Mouse (Mus musculus): Measurements from ENCODE around the gene Narf. TPM values are rescaled to one million over a fixed set of nuclear protein-coding genes. Genes with fewer than 3 reads are reported as not detected.

The Narf gene
- 69.3 and 73.5 TPM in 2 replicates for polyA plus RNA-seq (2015; fragmentation: Nextera tagmentation; extraction: Ambion mirVana)

GRCm38 (mm10) chr11:121236564-121237344 is at the start of gene Narf:
Narf (plus strand) TSS chr11:121237253.
- Histone ChIP-seq H3K4me2 (replicated peaks) (peak within 1 kb of the TSS; percentile 65), H3K27ac (peak within 1 kb of the TSS; percentile 98), H3K9ac (peak within 1 kb of the TSS; percentile 85), H3K9me3 (no peaks in the 10 kb centered on the region), H3K36me3 (peaks cover 27% of the 10 kb centered on the region), H3K4me3 (peak within 1 kb of the TSS; percentile 78), H3K27me3 (no peaks in the 10 kb centered on the region), H3K4me1 (peaks cover 20% of the 10 kb centered on the region)
- under 1% methylated on average over 50 of the region's 50 CpGs for WGBS
- peak; percentile 100 for ATAC-seq (ENCODE audit: low FRiP score, low read depth)

DNA sequence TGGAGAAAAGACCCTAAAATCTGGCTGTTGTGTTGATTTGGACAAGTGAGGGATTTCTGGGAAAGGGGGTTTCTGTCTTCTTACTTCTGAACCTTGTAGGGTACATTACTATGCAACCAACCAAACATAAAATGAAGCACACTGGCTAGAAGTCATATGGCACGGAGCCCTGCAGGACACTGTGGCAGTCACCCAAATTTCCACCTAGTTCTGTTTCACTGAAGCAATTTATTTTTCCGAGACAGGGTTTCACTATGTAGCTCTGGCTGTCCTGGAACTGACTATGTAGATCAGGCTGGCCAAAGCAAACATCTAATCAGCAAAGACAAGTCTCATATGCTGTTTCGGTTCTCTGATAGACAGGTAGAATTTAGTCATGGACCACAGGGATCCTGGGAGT is 47.4 kb upstream of the Narf start:
- H3K27ac ChIP-seq, result no peak overlapping the region
- WGBS, result 82% methylated on average over 3 of the region's 3 CpGs
- ATAC-seq (ENCODE audit: low FRiP score, low read depth), result no peak
- H3K9me3 ChIP-seq, result no peaks in the 10 kb centered on the region
- H3K36me3 ChIP-seq, result peaks cover 28% of the 10 kb centered on the region
- H3K4me2 ChIP-seq (replicated peaks), result no peak overlapping the region
- H3K4me3 ChIP-seq, result no peak overlapping the region
- no peaks in the 10 kb centered on the region for H3K4me1 ChIP-seq
- no peaks in the 10 kb centered on the region for H3K27me3 ChIP-seq
- no peak overlapping the region for H3K9ac ChIP-seq

DNA sequence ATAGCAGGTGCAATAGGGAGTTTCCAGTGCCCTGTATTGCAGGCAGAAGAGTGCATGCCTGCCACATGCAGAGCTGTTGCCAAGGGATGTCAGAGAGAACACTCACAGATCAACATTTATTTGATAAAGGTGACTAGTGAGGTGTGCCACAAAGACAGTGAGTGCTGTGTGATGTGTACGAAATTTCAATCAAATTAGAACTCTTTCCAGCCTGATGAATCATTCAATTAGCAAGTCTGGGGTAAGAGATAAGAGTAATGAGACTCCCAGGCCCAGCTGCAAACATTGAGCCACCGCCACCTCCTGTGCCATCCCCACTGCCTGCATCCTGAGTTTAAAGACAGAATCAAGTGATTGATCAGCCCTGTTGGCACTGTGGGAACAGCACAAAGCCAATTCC is 44.3 kb upstream of the Narf start:
- no peak overlapping the region for H3K9ac ChIP-seq
- 75% methylated on average over 2 of the region's 2 CpGs for WGBS
- H3K27ac ChIP-seq, result no peak overlapping the region
- no peaks in the 10 kb centered on the region for H3K4me1 ChIP-seq
- no peak overlapping the region for H3K4me3 ChIP-seq
- no peaks in the 10 kb centered on the region for H3K9me3 ChIP-seq
- H3K27me3 ChIP-seq, result no peaks in the 10 kb centered on the region
- H3K4me2 ChIP-seq (replicated peaks), result no peak overlapping the region
- no peak for ATAC-seq (ENCODE audit: low FRiP score, low read depth)
- H3K36me3 ChIP-seq, result peaks cover 24% of the 10 kb centered on the region

GRCm38 (mm10) chr11:121193415-121193814 is 43.6 kb upstream of the Narf start:
- Histone ChIP-seq H3K36me3 (peaks cover 24% of the 10 kb centered on the region), H3K4me2 (replicated peaks) (no peak overlapping the region), H3K9me3 (no peaks in the 10 kb centered on the region), H3K4me3 (no peak overlapping the region), H3K27me3 (no peaks in the 10 kb centered on the region), H3K27ac (no peak overlapping the region), H3K9ac (no peak overlapping the region), H3K4me1 (no peaks in the 10 kb centered on the region)
- 80% methylated on average over 3 of the region's 3 CpGs for WGBS
- ATAC-seq (ENCODE audit: low FRiP score, low read depth), result no peak

DNA sequence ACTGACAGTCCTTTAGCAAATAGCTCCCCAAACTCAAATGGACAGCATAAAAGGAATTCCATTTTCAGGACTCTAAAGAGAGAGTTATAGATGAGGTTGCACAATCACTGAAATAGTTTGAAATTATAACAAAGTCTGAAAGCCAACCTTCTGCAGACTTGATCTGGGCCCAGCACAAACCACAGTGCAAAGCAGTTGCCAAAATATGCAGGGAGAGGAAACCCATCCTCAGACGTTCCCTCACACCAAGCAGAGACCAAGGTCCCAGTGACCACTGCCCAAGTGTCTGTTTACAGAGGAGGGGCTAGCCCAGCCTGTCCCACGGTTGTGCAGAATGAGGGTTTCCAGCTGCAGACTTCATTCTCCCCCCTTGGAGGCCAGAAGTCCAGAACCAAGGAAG is 38.4 kb upstream of the Narf start:
- Histone ChIP-seq H3K27me3 (no peaks in the 10 kb centered on the region), H3K9ac (no peak overlapping the region), H3K27ac (no peak overlapping the region), H3K4me2 (replicated peaks) (no peak overlapping the region), H3K9me3 (no peaks in the 10 kb centered on the region), H3K36me3 (peaks cover 15% of the 10 kb centered on the region; the same call in 1 of the 2 replicates), H3K4me3 (no peak overlapping the region), H3K4me1 (0 out of 2 replicates have a peak, but pooled peaks cover 1% of the 10 kb centered on the region)
- 44% methylated on average over 2 of the region's 2 CpGs for WGBS
- ATAC-seq (ENCODE audit: low FRiP score, low read depth), result no peak

DNA sequence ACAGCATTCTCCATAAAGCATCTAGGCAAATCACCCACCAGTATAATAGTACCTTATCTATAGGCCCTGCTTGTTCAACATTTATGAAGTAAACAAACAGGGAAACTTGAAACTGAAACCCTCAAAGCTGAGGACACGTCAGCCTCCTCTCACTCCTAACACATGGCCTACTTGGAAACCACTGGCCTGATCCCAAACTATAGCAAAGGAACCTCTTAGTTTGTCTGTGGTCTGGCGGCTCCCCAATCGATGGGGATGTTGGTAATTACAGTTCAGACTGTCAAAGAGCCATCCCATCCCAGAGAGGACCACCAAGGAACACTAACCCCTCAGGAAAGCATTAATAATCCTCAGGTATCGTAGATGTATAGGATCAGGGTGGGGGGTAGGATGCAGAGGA is 37.2 kb upstream of the Narf start:
- Histone ChIP-seq H3K27me3 (no peaks in the 10 kb centered on the region), H3K9me3 (no peaks in the 10 kb centered on the region), H3K36me3 (peaks cover 15% of the 10 kb centered on the region; the same call in 1 of the 2 replicates), H3K4me3 (no peak overlapping the region), H3K4me2 (replicated peaks) (no peak overlapping the region), H3K9ac (no peak overlapping the region), H3K27ac (no peak overlapping the region), H3K4me1 (peaks cover 5% of the 10 kb centered on the region; the same call in 1 of the 2 replicates)
- 79% methylated on average over 4 of the region's 4 CpGs for WGBS
- no peak for ATAC-seq (ENCODE audit: low FRiP score, low read depth)

- ATAC-seq (ENCODE audit: low FRiP score, low read depth), result no peak
- 89% methylated on average over 6 of the region's 6 CpGs for WGBS
- Histone ChIP-seq H3K27ac (no peak overlapping the region), H3K4me1 (peaks cover 11% of the 10 kb centered on the region), H3K9me3 (no peaks in the 10 kb centered on the region), H3K4me3 (no peak overlapping the region), H3K9ac (no peak overlapping the region), H3K4me2 (replicated peaks) (no peak overlapping the region), H3K36me3 (peaks cover 11% of the 10 kb centered on the region; the same call in 1 of the 2 replicates), H3K27me3 (no peaks in the 10 kb centered on the region)
Observed at GRCm38 (mm10) chr11:121200781-121201180, 36.3 kb upstream of the Narf start.

GRCm38 (mm10) chr11:121201436-121202198 is 35.4 kb upstream of the Narf start:
- 55% methylated on average over 11 of the region's 11 CpGs for WGBS
- no peak overlapping the region for H3K27ac ChIP-seq

DNA sequence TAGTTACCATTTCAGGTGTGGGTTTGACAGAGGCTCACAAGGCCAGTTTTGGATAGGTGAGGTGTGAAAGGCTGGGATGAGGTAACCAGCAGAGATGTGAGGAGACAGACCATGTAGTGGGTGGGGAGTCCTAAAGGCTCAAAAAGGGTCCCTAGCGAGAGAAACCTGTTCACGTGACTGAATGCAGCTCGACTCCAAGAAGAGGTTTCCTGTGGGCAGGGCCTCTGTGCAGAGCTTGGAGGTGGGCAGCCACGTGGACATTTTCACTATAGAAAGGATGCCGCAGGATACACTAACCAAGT is 33.2 kb upstream of the Narf start:
- no peak overlapping the region for H3K27ac ChIP-seq
- no peaks in the 10 kb centered on the region for H3K9me3 ChIP-seq
- peaks cover 18% of the 10 kb centered on the region for H3K36me3 ChIP-seq
- no peak overlapping the region for H3K9ac ChIP-seq
- ATAC-seq (ENCODE audit: low FRiP score, low read depth), result no peak
- H3K4me1 ChIP-seq, result peaks cover 11% of the 10 kb centered on the region
- H3K4me2 ChIP-seq (replicated peaks), result peak overlapping the region; percentile 80
- H3K4me3 ChIP-seq, result peak overlapping the region; percentile 73
- WGBS, result under 1% methylated on average over 5 of the region's 5 CpGs
- H3K27me3 ChIP-seq, result no peaks in the 10 kb centered on the region

More at GRCm38 (mm10) chr11:121201436-121202198, 35.4 kb upstream of the Narf start:
- no peaks in the 10 kb centered on the region for H3K27me3 ChIP-seq
- 0 out of 2 replicates have a peak, but pooled peaks cover 4% of the 10 kb centered on the region for H3K36me3 ChIP-seq
- ATAC-seq (ENCODE audit: low FRiP score, low read depth), result no peak
- H3K4me3 ChIP-seq, result no peak overlapping the region
- no peak overlapping the region for H3K9ac ChIP-seq
- peaks cover 11% of the 10 kb centered on the region for H3K4me1 ChIP-seq
- no peak overlapping the region for H3K4me2 ChIP-seq (replicated peaks)
- no peaks in the 10 kb centered on the region for H3K9me3 ChIP-seq

DNA sequence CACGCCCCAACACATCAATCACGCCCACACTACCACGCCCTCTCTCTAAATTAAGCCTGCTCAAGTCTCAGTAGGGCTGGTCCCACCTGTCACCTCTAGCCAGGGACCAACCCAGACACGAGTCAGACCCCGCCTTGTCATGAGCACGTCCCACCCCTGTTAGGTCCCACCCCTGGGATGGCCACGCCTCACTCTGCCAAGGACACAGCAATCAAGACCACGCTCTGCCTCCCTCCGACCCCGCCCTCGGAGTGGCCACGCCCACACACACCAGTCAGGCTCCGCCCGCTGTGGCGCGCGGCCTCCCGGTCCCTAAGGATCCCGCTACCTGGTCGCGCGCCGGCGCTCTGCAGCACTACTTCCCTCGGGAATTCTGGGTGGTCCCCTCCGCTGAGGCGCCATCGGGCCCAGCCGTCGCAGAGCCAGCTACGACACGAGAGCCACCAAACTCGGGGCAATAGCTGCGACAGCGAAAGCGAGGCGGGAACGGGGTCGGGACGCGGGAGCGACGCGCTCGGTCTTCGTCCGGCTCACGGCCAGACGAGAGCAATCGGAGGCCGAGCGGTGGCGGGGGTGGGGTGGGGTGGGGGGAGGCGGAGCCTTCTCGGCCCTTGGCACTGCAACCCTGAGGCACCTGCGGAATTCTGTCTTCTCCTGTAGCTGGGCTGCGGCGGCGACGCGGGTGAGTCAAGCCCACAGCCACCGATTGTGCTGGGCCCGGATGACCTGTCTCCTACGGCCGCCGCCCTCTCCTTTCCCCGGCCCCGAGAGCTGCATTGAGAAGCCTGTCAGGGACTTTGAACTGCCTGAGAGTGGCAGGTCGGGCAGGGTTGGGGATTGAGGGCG is 32.7 kb upstream of the Narf start, which contains the start of the genes Hexdc and Ogfod3:
Gene Hexdc (plus strand): TSS at position 273 of the 846 bp plus-strand sequence.
Gene Ogfod3 (minus strand): TSS at position 551 of the 846 bp plus-strand sequence.
- ATAC-seq (ENCODE audit: low FRiP score, low read depth), result peak; percentile 97
- H3K9me3 ChIP-seq, result no peaks in the 10 kb centered on the region
- peaks cover 11% of the 10 kb centered on the region for H3K4me1 ChIP-seq
- H3K4me3 ChIP-seq, result peak within 1 kb of the TSS; percentile 73
- no peaks in the 10 kb centered on the region for H3K27me3 ChIP-seq
- peak within 1 kb of the TSS; percentile 81 for H3K9ac ChIP-seq
- peak within 1 kb of the TSS; percentile 78 for H3K27ac ChIP-seq
- WGBS, result under 1% methylated on average over 70 of the region's 70 CpGs
- peak within 1 kb of the TSS; percentile 80 for H3K4me2 ChIP-seq (replicated peaks)
- H3K36me3 ChIP-seq, result peaks cover 19% of the 10 kb centered on the region

GRCm38 (mm10) chr11:121216831-121217230 is 20.2 kb upstream of the Narf start:
- Histone ChIP-seq H3K9me3 (no peaks in the 10 kb centered on the region), H3K27me3 (no peaks in the 10 kb centered on the region), H3K9ac (no peak overlapping the region), H3K4me1 (no peaks in the 10 kb centered on the region), H3K36me3 (peaks cover 69% of the 10 kb centered on the region), H3K4me3 (no peak overlapping the region), H3K4me2 (replicated peaks) (no peak overlapping the region), H3K27ac (no peak overlapping the region)
- WGBS, result 93% methylated on average over 3 of the region's 3 CpGs
- ATAC-seq (ENCODE audit: low FRiP score, low read depth), result no peak

Data from limb, embryonic 13.5 days (tissue).